Mouse (Mus musculus): ENCODE measurements around the gene Ffar1.

The Ffar1 gene

GRCm38 (mm10) chr7:30810319-30810718 is 51.0 kb downstream of the Ffar1 start:
- CTCF ChIA-PET, result interaction anchor here (0.7 kb wide), 1 partner anchor 49 kb away, joined by 3 read pairs; no protein-coding TSS in a partner anchor

All from spleen, embryonic (tissue).